Mouse (Mus musculus) liver, embryonic 14.5 days (tissue): Measurements from ENCODE around the gene Tmc6. TPM values are rescaled to one million over a fixed set of nuclear protein-coding genes. Genes with fewer than 3 reads are reported as not detected.

Experiments used
- ATAC-seq: fragments of 200-750 bp; cut with Nextera tagmentation; 2 replicates; pipeline ENCODE4 v1.8.0; 2017; ENCODE audit warnings: moderate number of reproducible peaks, mild to moderate bottlenecking, moderate library complexity; ENCODE audit not compliant: insufficient read depth
- DNase-seq, 3 experiments: peaks; one replicate each; pipeline ENCODE4 v3.0.0-alpha.2; 2012 to 2013; ENCODE audit warnings: low read depth in 3 of 3, low spot score in 3 of 3
- H3K27ac ChIP-seq: fragments of 300-500 bp; sonication (generic); 2 replicates; pipeline ENCODE4 v1.5.1; 2014; ENCODE audit warnings: moderate library complexity, mild to moderate bottlenecking, control low read depth, inconsistent platforms
- H3K27me3 ChIP-seq: fragments of 300-500 bp; sonication (generic); 2 replicates; pipeline ENCODE4 v1.6.1; 2014; ENCODE audit warnings: mild to moderate bottlenecking, low read length, moderate library complexity; ENCODE audit not compliant: control insufficient read depth, insufficient read depth
- H3K36me3 ChIP-seq: fragments of 300-500 bp; sonication (generic); replicated peaks from 2 replicates; pipeline ENCODE4 v1.6.1; 2014; ENCODE audit warnings: low read depth; ENCODE audit not compliant: control insufficient read depth, insufficient read depth
- H3K4me1 ChIP-seq, 2 experiments: fragments of 200-500 bp in 1 of 2; fragments of 300-500 bp in 1 of 2; sonication (generic) in 1 of 2; replicated peaks; 2 replicates each; pipeline ENCODE4 v1.6.1; 2012 to 2014; ENCODE audit warnings: antibody characterized with exemption in 1 of 2, inconsistent platforms in 1 of 2, low read length in 1 of 2; ENCODE audit not compliant: control insufficient read depth in 2 of 2, insufficient read depth in 2 of 2
- H3K4me2 ChIP-seq: fragments of 300-500 bp; sonication (generic); 2 replicates; pipeline ENCODE4 v1.6.1; 2014; ENCODE audit warnings: low read depth, mild to moderate bottlenecking, control low read depth, moderate library complexity
- H3K4me3 ChIP-seq, 2 experiments: fragments of 200-500 bp in 1 of 2; fragments of 300-500 bp in 1 of 2; sonication (generic) in 1 of 2; 2 replicates each; pipeline ENCODE4 v1.5.1; 2012 to 2014; ENCODE audit warnings: low read depth in 2 of 2, low read length in 2 of 2, mild to moderate bottlenecking in 2 of 2, control low read depth in 1 of 2, inconsistent platforms in 1 of 2, moderate library complexity in 1 of 2; ENCODE audit not compliant: insufficient read depth in 1 of 2
- H3K9ac ChIP-seq: fragments of 300-500 bp; sonication (generic); replicated peaks from 2 replicates; pipeline ENCODE4 v1.6.1; 2014; ENCODE audit warnings: mild to moderate bottlenecking, control low read depth, moderate library complexity
- H3K9me3 ChIP-seq: fragments of 300-500 bp; sonication (generic); 2 replicates; pipeline ENCODE4 v1.6.1; 2016; ENCODE audit warnings: low read length, mixed read lengths; ENCODE audit not compliant: control insufficient read depth
- CTCF ChIP-seq: IDR thresholded peaks from 2 replicates; pipeline ENCODE4 v1.5.1; 2016; ENCODE audit warnings: antibody characterized with exemption, low read depth, control low read depth
- EP300 ChIP-seq: IDR thresholded peaks from 2 replicates; pipeline ENCODE4 v1.6.1; 2016; ENCODE audit warnings: antibody characterized with exemption, low read depth
- WGBS: fragments of 180-500 bp; shearing (Covaris S2); extraction: QIAGEN DNeasy Blood & Tissue Kit; methylation state at CpG from one replicate; pipeline ENCODE4 v1.1.7; 2014; ENCODE audit not compliant: insufficient replicate concordance; 5-methylcytosine and 5-hydroxymethylcytosine counted together
- polyA plus RNA-seq, 2 experiments: library from polyadenylated mRNA; depleted of rRNA in 1 of 2; stranded (reverse) in 1 of 2; unstranded in 1 of 2; fragments of >200 nt; fragmentation: Nextera tagmentation in 1 of 2; extraction: Ambion mirVana in 1 of 2; gene quantifications; 2 replicates each; pipeline versions ENCODE4 v1.2.1 to v1.2.3; 2012 to 2014

Gene Tmc6
- polyA plus RNA-seq, 2 experiments = 40.5 to 51.8 TPM

DNA sequence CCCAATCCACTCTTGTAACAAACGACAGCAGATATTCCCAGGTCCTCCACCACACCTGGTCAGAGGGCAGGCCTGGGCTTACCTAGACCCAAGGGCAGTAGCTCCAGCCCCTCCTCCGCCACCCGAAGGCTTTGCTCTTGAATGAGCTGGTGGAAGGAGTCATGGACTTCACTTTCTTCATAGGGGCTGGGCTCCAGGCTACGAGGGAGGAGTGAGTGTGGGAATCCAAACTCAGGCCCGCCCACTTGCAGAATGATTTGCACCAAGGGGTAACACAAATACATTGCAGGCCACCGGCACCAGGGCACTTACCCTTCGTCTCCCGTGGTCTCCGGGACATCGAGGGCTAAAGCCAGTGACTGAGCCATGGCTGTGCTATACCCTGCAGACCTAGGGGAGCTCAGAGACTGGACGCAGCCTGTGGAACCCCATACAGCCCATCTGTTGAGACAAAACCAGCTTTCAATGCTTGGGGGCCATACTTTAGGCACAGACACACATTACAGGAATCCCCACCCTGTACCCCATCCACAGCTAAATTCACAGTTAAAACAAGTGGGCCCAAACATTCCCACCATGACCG, 3.1 kb downstream of the Tmc6 start:
- no peaks in the 10 kb centered on the region for H3K27me3 ChIP-seq
- 20% methylated on average over 12 of the region's 12 CpGs for WGBS
- H3K4me2 ChIP-seq = peak overlapping the region; percentile 98
- H3K27ac ChIP-seq = peak overlapping the region; percentile 100
- no peaks in the 10 kb centered on the region for H3K9me3 ChIP-seq
- H3K9ac ChIP-seq = peak overlapping the region; percentile 99
- peak in 2 of 3 experiments; percentile 41 to 52 for DNase-seq
- no peak for TF ChIP-seq EP300
- TF ChIP-seq CTCF = no peak
- no peak for ATAC-seq
- peak overlapping the region; percentile 75 to 81 for H3K4me3 ChIP-seq
- H3K4me1 ChIP-seq = peaks cover 15 to 19% of the 10 kb centered on the region in 2 experiments
- peaks cover 47% of the 10 kb centered on the region for H3K36me3 ChIP-seq

DNA sequence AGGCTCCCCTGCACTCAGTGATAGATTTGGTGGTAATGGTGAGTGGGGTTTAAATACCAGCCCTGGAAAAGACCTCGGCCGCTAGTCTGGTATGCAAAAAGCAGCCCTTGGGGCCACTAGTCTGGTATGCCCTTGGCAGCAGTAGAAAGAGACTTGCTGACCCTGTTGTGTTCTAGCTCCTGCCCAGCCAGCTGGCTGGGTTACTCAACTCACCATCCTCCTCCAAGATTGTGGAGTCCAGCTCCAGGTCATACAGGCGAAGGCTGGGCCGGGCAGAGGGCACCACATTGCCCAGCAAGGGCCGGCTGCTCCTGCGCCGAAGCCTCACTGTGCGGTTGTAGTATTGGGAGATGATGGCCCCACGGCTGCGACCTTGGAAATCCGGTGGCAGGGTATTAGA, 4.0 kb downstream of the Tmc6 start:
- 91% methylated on average over 11 of the region's 11 CpGs for WGBS
- peaks cover 54% of the 10 kb centered on the region for H3K36me3 ChIP-seq
- no peak overlapping the region for H3K27ac ChIP-seq
- ATAC-seq = no peak
- TF ChIP-seq EP300 (no peak), CTCF (no peak)
- H3K4me1 ChIP-seq = peaks cover 8 to 17% of the 10 kb centered on the region in 2 experiments; a peak in 3 of 4 replicates
- H3K4me3 ChIP-seq = peak overlapping the region in 1 of 2 experiments; percentile 81; a peak in 2 of 4 replicates
- no peak for DNase-seq
- H3K4me2 ChIP-seq = peak overlapping the region; percentile 98
- no peaks in the 10 kb centered on the region for H3K9me3 ChIP-seq
- H3K9ac ChIP-seq = peak overlapping the region; percentile 99
- no peaks in the 10 kb centered on the region for H3K27me3 ChIP-seq

DNA sequence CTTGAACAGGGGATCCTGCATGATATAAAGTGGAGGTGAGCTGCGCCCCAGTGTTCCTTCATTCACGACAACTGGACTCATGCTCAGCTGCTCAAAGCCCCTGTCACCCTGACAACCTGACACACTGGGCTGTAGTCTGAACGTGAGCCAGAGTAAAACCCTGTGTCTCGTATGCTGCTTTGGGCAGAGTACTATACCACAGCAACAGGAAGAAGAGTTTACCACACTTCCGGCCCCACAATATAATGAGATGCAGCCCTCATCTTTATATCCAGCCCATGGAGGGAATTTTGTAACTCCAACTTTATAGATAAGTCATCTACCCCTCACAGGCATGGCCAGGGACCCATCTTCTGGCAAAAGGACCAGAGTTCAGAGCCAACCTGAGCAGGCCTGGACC, 4.9 kb downstream of the Tmc6 start:
- Histone ChIP-seq H3K27ac (no peak overlapping the region), H3K36me3 (peaks cover 60% of the 10 kb centered on the region), H3K4me3 (no peak overlapping the region), H3K27me3 (no peaks in the 10 kb centered on the region), H3K4me1 (peaks cover 8 to 17% of the 10 kb centered on the region in 2 experiments; a peak in 3 of 4 replicates), H3K4me2 (no peak overlapping the region; the same call in 1 of the 2 replicates), H3K9ac (no peak overlapping the region), H3K9me3 (no peaks in the 10 kb centered on the region)
- ATAC-seq (no peak), DNase-seq (no peak)
- 86% methylated on average over 5 of the region's 5 CpGs for WGBS
- TF ChIP-seq CTCF = no peak
- no peak for TF ChIP-seq EP300

DNA sequence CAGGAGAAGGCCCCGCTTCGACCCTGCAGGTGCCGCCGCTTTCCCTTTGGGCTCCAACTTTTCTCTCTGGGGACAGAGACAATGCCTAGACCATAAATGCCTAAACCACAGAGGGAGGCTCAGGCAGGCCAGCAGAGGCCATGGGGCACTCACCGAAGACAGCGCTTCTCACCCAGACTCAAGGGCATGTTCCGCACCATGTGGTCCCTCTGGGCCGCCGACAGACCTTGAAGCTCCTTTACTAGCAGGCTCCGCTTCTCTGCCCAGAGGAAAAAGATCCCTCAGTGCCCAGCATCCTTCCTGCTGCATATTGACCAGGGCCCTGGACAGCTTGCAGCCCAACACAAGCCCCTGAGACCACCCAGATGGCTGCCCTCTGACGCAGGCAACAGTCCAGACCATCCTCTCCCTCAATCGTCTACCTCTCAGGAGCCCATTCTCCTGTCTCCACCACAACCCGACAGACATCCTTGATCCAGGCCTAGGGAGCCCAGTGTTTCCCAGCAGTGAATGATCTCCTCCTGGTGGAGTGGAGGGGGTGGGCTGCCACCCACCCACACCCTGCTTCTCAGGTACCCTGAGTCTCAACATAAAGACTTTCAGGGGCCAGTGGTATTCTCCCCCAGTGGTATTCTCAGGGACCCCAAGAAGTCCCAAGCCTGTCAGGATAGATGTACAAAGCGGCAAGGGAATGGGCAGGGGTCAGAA, 5.8 kb downstream of the Tmc6 start:
- Histone ChIP-seq H3K36me3 (peaks cover 67% of the 10 kb centered on the region), H3K4me1 (peaks cover 8 to 12% of the 10 kb centered on the region in 2 experiments; a peak in 3 of 4 replicates), H3K4me3 (no peak overlapping the region), H3K27me3 (no peaks in the 10 kb centered on the region), H3K27ac (no peak overlapping the region), H3K4me2 (no peak overlapping the region), H3K9ac (no peak overlapping the region), H3K9me3 (no peaks in the 10 kb centered on the region)
- 92% methylated on average over 14 of the region's 14 CpGs for WGBS
- ATAC-seq (no peak), DNase-seq (no peak)
- TF ChIP-seq CTCF = no peak
- no peak for TF ChIP-seq EP300

DNA sequence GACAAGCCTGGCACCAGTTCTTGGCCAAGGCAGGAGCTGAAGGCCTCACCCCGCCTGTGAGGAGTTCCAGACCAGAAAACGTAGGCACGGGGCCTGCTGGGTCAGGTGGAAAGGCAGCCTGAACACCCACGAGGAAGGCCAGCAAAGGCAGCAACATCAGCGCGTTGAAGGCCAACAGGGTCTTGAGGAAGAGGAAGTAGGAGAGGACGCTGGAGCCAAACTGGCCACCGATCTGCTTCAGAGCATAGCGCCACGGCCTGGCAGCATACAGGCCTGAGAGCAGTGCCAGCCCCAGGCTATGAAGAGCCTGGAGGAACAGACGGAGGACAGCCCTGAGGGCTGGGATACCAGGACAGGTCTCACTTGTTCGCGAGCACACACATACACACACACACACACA, 6.5 kb downstream of the Tmc6 start:
- Histone ChIP-seq H3K36me3 (peaks cover 74% of the 10 kb centered on the region), H3K27ac (no peak overlapping the region), H3K4me1 (peaks cover 8 to 9% of the 10 kb centered on the region in 2 experiments; a peak in 3 of 4 replicates), H3K4me3 (no peak overlapping the region), H3K9ac (no peak overlapping the region), H3K9me3 (no peaks in the 10 kb centered on the region), H3K4me2 (no peak overlapping the region), H3K27me3 (no peaks in the 10 kb centered on the region)
- WGBS = 75% methylated on average over 13 of the region's 13 CpGs
- 0 out of 2 replicates have a peak, but pooled peaks have one; percentile 12 for TF ChIP-seq CTCF
- TF ChIP-seq EP300 = no peak
- DNase-seq (no peak), ATAC-seq (no peak)
